Mouse (Mus musculus) heart, postnatal 0 days (tissue): Measurements from ENCODE around the gene Slc44a1.

Experiments
- CTCF ChIP-seq: IDR thresholded peaks from 2 replicates; pipeline ENCODE4 v1.5.1; 2016; ENCODE audit warnings: antibody characterized with exemption, control low read depth, low read depth
- EP300 ChIP-seq: IDR thresholded peaks from 2 replicates; pipeline ENCODE4 v1.6.1; 2016; ENCODE audit warnings: antibody characterized with exemption, low read depth

DNA sequence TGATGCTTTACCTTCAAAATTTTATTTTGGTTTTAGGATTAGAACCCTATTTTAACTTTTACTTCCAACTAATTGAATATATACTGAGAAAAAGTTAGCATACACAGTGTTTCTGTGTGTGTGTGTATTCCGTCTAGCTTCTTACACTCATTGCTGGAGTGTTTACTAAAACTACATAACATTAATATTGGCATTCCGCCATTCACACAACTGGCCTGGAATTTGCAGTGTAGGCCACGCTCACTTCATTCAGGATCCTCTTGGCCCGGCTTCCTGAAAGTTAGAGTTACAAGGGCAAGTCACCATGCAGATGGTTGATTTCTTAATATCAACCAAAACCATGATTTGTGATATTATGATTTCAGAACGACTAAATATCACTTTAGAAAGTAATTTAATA is 21.9 kb downstream of the Slc44a1 start:
- TF ChIP-seq CTCF (no peak), EP300 (no peak)
